19 mouse cellular contexts compared by ENCODE assay signal in the genomic region with DNA sequence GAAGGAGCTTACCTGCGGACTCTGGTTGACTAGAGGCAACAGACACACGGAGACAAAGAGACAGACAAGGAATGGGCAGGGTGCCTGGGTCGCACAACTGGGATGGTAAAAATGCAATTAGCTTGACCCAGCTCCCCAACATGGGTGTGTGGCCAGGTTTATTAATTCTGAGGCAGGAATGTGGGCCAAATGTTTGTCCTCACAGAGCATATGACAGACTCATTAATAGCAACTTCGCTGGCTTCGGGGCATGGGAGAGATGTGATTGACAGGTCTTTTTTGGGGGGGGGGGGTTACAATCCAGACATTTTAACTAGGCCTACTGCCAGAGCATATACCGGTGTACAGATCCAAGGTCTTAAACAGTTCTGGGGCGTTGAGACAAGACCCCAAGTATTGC.
A peak's percentile ranks its signal among the peaks of the same experiment; 100 is the strongest.
DNase-seq lines count a peak whose midpoint lies in the region; ATAC-seq lines count a peak whose summit lies in the region.
"Had no signal": no experiment of that assay in that cellular context is flagged by ENCODE, and none has a peak within 500 bp of the region (broad histone marks: within the 10 kb centered on the region; RNA-seq: fewer than 3 reads in every experiment).

No protein-coding gene starts in this region.

- peaks cover 21% of the 10 kb centered on the region for H3K4me1 ChIP-seq in forebrain, embryonic 15.5 days
- peaks cover 5% of the 10 kb centered on the region for H3K4me1 ChIP-seq in forebrain, embryonic 12.5 days
- peaks cover 2% of the 10 kb centered on the region; the same call in 1 of the 2 replicates for H3K4me1 ChIP-seq in midbrain, embryonic 15.5 days
- no peaks in the 10 kb centered on the region for H3K4me1 ChIP-seq in midbrain, embryonic 11.5 days (ENCODE audit: control insufficient read depth, insufficient read depth, low read length)
- H3K4me1 ChIP-seq: embryonic facial prominence, embryonic 15.5 days; heart, embryonic 12.5 days; hindbrain, embryonic 10.5 days; intestine, embryonic 15.5 days had no signal

- peak; percentile 5 for DNase-seq in cerebellum, adult 9-10 months
- no peak for DNase-seq in cerebellum, postnatal 36 days
- DNase-seq in midbrain, embryonic 11.5 days (ENCODE audit: low spot score, missing footprints): no peak
- no peak for DNase-seq in layer of hippocampus, adult 9-11 months
- DNase-seq: adrenal gland, postnatal 14 days; embryo, embryonic 11 days; gastrocnemius, adult 2 months; gastrocnemius, postnatal 25 days had no signal

- no peak overlapping the region for H3K4me2 ChIP-seq in forebrain, embryonic 15.5 days (replicated peaks)
- no peak overlapping the region for H3K4me2 ChIP-seq in forebrain, embryonic 12.5 days
- H3K4me2 ChIP-seq in midbrain, embryonic 15.5 days: no peak overlapping the region
- no peak overlapping the region for H3K4me2 ChIP-seq in midbrain, embryonic 11.5 days
- H3K4me2 ChIP-seq: embryonic facial prominence, embryonic 15.5 days; heart, embryonic 12.5 days; hindbrain, embryonic 14.5 days; intestine, embryonic 15.5 days had no signal

- H3K9me3 ChIP-seq in forebrain, embryonic 15.5 days: no peaks in the 10 kb centered on the region
- no peaks in the 10 kb centered on the region for H3K9me3 ChIP-seq in forebrain, embryonic 12.5 days
- no peaks in the 10 kb centered on the region for H3K9me3 ChIP-seq in midbrain, embryonic 15.5 days
- no peaks in the 10 kb centered on the region for H3K9me3 ChIP-seq in midbrain, embryonic 11.5 days (ENCODE audit: control insufficient read depth, low read length)
- H3K9me3 ChIP-seq: embryonic facial prominence, embryonic 15.5 days; hindbrain, embryonic 10.5 days; intestine, embryonic 15.5 days had no signal

- WGBS in forebrain, embryonic 15.5 days: 48% methylated on average over 7 of the region's 7 CpGs
- WGBS in forebrain, embryonic 12.5 days: 68% methylated on average over 7 of the region's 7 CpGs
- 65% methylated on average over 7 of the region's 7 CpGs for WGBS in midbrain, embryonic 15.5 days
- WGBS in midbrain, embryonic 11.5 days: 81% methylated on average over 7 of the region's 7 CpGs

- peak overlapping the region; percentile 39; the same call in 1 of the 2 replicates for H3K27ac ChIP-seq in forebrain, embryonic 15.5 days (replicated peaks)
- no peak overlapping the region for H3K27ac ChIP-seq in forebrain, embryonic 12.5 days
- peak overlapping the region; percentile 41; the same call in 1 of the 2 replicates for H3K27ac ChIP-seq in midbrain, embryonic 15.5 days
- no peak overlapping the region for H3K27ac ChIP-seq in midbrain, embryonic 11.5 days (ENCODE audit: low read depth, low read length)
- H3K27ac ChIP-seq: embryonic facial prominence, embryonic 15.5 days; gastrocnemius, adult 2 months; hindbrain, embryonic 10.5 days; hindbrain, embryonic 14.5 days; intestine, embryonic 15.5 days had no signal

- ATAC-seq in forebrain, embryonic 15.5 days (replicated peaks): peak; percentile 60; the same call in 1 of the 2 replicates
- no peak for ATAC-seq in forebrain, embryonic 12.5 days (ENCODE audit: low FRiP score)
- ATAC-seq in midbrain, embryonic 15.5 days (replicated peaks): no peak
- ATAC-seq in midbrain, embryonic 11.5 days (ENCODE audit: low FRiP score): no peak
- ATAC-seq: activated CD4-positive, CD25-positive, alpha-beta regulatory T cell, adult 4 months; intestine, embryonic 15.5 days; Patski had no signal

- H3K9ac ChIP-seq in forebrain, embryonic 15.5 days (replicated peaks): no peak overlapping the region
- no peak overlapping the region for H3K9ac ChIP-seq in forebrain, embryonic 12.5 days
- no peak overlapping the region for H3K9ac ChIP-seq in midbrain, embryonic 15.5 days
- no peak overlapping the region for H3K9ac ChIP-seq in midbrain, embryonic 11.5 days (ENCODE audit: low read length)
- H3K9ac ChIP-seq: embryonic facial prominence, embryonic 15.5 days; heart, embryonic 12.5 days; hindbrain, embryonic 14.5 days; intestine, embryonic 15.5 days had no signal

- no peak overlapping the region for H3K4me3 ChIP-seq in forebrain, embryonic 15.5 days
- no peak overlapping the region for H3K4me3 ChIP-seq in forebrain, embryonic 12.5 days (replicated peaks)
- H3K4me3 ChIP-seq in midbrain, embryonic 15.5 days: no peak overlapping the region
- H3K4me3 ChIP-seq in midbrain, embryonic 11.5 days (ENCODE audit: low read depth, low read length): no peak overlapping the region
- H3K4me3 ChIP-seq: embryonic facial prominence, embryonic 15.5 days; erythroblast, embryonic 14.5 days; gastrocnemius, adult 2 months; heart, embryonic 12.5 days; hindbrain, embryonic 10.5 days; intestine, embryonic 15.5 days had no signal

- no peaks in the 10 kb centered on the region for H3K36me3 ChIP-seq in forebrain, embryonic 15.5 days
- H3K36me3 ChIP-seq in forebrain, embryonic 12.5 days (replicated peaks): no peaks in the 10 kb centered on the region
- no peaks in the 10 kb centered on the region for H3K36me3 ChIP-seq in midbrain, embryonic 15.5 days (replicated peaks)
- H3K36me3 ChIP-seq in midbrain, embryonic 11.5 days (ENCODE audit: control insufficient read depth, insufficient read depth, low read length): no peaks in the 10 kb centered on the region
- H3K36me3 ChIP-seq: embryonic facial prominence, embryonic 15.5 days; heart, embryonic 12.5 days; hindbrain, embryonic 10.5 days; intestine, embryonic 15.5 days had no signal

- H3K27me3 ChIP-seq in forebrain, embryonic 15.5 days: no peaks in the 10 kb centered on the region
- no peaks in the 10 kb centered on the region for H3K27me3 ChIP-seq in forebrain, embryonic 12.5 days
- H3K27me3 ChIP-seq in midbrain, embryonic 15.5 days (replicated peaks): no peaks in the 10 kb centered on the region
- H3K27me3 ChIP-seq in midbrain, embryonic 11.5 days (ENCODE audit: control insufficient read depth, insufficient read depth, low read length): no peaks in the 10 kb centered on the region
- H3K27me3 ChIP-seq: embryonic facial prominence, embryonic 15.5 days; heart, embryonic 12.5 days; intestine, embryonic 15.5 days had no signal

Comparison
In these comparisons a context has a peak if more than half of its experiments do, and no peak if none do; other contexts are left out.
1. H3K27ac ChIP-seq: peak in forebrain, embryonic 15.5 days (single experiment) and midbrain, embryonic 15.5 days (single experiment); none in forebrain, embryonic 12.5 days (single experiment) and midbrain, embryonic 11.5 days (single experiment).